Mouse (Mus musculus) neural tube, embryonic 14.5 days (tissue): ENCODE results near the gene Foxred2. TPM values are rescaled to one million over a fixed set of nuclear protein-coding genes. Genes with fewer than 3 reads are reported as not detected.

Source experiments
- ATAC-seq: fragments of 200-750 bp; cut with Nextera tagmentation; 2 replicates; pipeline ENCODE4 v1.8.0; 2017; ENCODE audit warnings: low read depth, mild to moderate bottlenecking, moderate TSS enrichment, moderate library complexity
- H3K27ac ChIP-seq: fragments of 300-500 bp; sonication (generic); 2 replicates; pipeline ENCODE4 v1.5.1; 2014; ENCODE audit warnings: low read depth, mild to moderate bottlenecking, control low read depth, low read length, moderate library complexity, mixed read lengths
- H3K27me3 ChIP-seq: fragments of 300-500 bp; sonication (generic); 2 replicates; pipeline ENCODE4 v1.6.1; 2014; ENCODE audit warnings: low read length; ENCODE audit not compliant: control insufficient read depth, insufficient read depth
- H3K36me3 ChIP-seq: fragments of 300-500 bp; sonication (generic); 2 replicates; pipeline ENCODE4 v1.6.1; 2014; ENCODE audit warnings: low read length, mixed read lengths; ENCODE audit not compliant: control insufficient read depth, insufficient read depth
- H3K4me1 ChIP-seq: fragments of 300-500 bp; sonication (generic); 2 replicates; pipeline ENCODE4 v1.6.1; 2014; ENCODE audit warnings: low read length; ENCODE audit not compliant: control insufficient read depth, insufficient read depth
- H3K4me2 ChIP-seq: fragments of 300-500 bp; sonication (generic); 2 replicates; pipeline ENCODE4 v1.6.1; 2014; ENCODE audit warnings: mild to moderate bottlenecking, low read depth, low read length, control low read depth
- H3K4me3 ChIP-seq: fragments of 300-500 bp; sonication (generic); 2 replicates; pipeline ENCODE4 v1.5.1; 2014; ENCODE audit warnings: low read depth, low read length, control low read depth, mixed read lengths
- H3K9ac ChIP-seq: fragments of 300-500 bp; sonication (generic); replicated peaks from 2 replicates; pipeline ENCODE4 v1.6.1; 2014; ENCODE audit warnings: low read depth, mild to moderate bottlenecking, control low read depth, low read length, mixed read lengths
- H3K9me3 ChIP-seq: fragments of 300-500 bp; sonication (generic); 2 replicates; pipeline ENCODE4 v1.6.1; 2016; ENCODE audit warnings: low read length; ENCODE audit not compliant: control insufficient read depth
- WGBS: fragments of 180-500 bp; shearing (Covaris S2); extraction: QIAGEN DNeasy Blood & Tissue Kit; methylation state at CpG from one replicate; pipeline ENCODE4 v1.1.7; 2014; 5-methylcytosine and 5-hydroxymethylcytosine counted together
- polyA plus RNA-seq: library from polyadenylated mRNA; unstranded; fragments of >200 nt; fragmentation: Nextera tagmentation; extraction: Ambion mirVana; gene quantifications from 2 replicates; pipeline ENCODE4 v1.2.1, GENCODE M21; 2014

The Foxred2 gene
- polyA plus RNA-seq, 1 experiment from 2014 or later = 11.2 TPM

GRCm38 (mm10) chr15:77955440-77956403 is 800 bp downstream of the Foxred2 start:
- Histone ChIP-seq H3K4me3 (peak overlapping the region; percentile 42), H3K27me3 (no peaks in the 10 kb centered on the region), H3K27ac (no peak overlapping the region), H3K4me1 (peaks cover 14% of the 10 kb centered on the region), H3K9me3 (no peaks in the 10 kb centered on the region), H3K9ac (peak overlapping the region; percentile 37), H3K4me2 (peak overlapping the region; percentile 73), H3K36me3 (peaks cover 21% of the 10 kb centered on the region)
- 7% methylated on average over 52 of the region's 52 CpGs for WGBS
- peak; percentile 57 for ATAC-seq

DNA sequence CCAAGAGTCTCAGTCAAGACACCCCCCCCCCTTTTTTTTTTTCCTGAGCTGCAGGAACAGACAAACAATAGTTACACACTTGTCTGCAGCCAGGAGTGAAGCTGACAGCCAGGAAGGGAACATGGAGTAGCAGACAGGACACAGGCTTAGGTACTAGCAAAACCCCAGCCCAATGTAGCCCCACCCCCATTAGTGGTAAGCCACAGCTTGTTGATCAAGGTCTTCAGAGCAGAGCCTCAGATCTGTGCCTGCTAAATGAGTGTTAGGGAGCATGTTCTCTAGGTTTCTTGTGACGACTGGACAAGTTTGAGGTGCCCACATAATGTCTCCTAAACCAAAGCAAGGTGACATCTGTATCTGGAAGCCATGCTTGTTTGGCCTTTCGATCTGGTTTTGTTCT is 2.2 kb downstream of the Foxred2 start:
- H3K36me3 ChIP-seq = peaks cover 11% of the 10 kb centered on the region
- no peak overlapping the region for H3K4me3 ChIP-seq
- ATAC-seq = no peak
- H3K27me3 ChIP-seq = no peaks in the 10 kb centered on the region
- no peak overlapping the region for H3K9ac ChIP-seq
- peak overlapping the region; percentile 12; the same call in 1 of the 2 replicates for H3K4me2 ChIP-seq
- H3K4me1 ChIP-seq = peaks cover 14% of the 10 kb centered on the region
- WGBS = 93% methylated on average over 2 of the region's 2 CpGs
- no peaks in the 10 kb centered on the region for H3K9me3 ChIP-seq
- H3K27ac ChIP-seq = no peak overlapping the region

- WGBS = 94% methylated on average over 3 of the region's 3 CpGs
- H3K9ac ChIP-seq = no peak overlapping the region
Measured at GRCm38 (mm10) chr15:77952921-77953320, 3.6 kb downstream of the Foxred2 start.

DNA sequence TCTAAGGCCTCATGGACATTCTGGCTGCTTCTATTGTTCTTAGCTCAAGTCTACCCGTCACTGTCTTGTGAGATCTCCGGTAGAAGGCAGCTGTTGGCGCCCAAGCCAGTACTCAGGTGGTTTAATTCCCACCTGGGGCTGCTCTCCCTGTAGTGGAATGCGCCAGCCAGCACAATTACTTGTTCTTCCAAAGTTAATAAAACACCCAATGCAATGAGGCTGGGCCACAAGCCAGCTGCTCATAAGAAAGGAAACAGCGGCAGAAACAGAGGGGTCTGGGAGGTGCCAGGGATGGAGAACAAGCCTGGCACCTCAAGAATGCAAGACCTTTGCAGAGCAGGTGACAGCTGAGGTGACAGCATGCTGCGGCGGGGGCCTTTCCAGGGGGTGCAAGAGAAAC is 7.5 kb downstream of the Foxred2 start:
- no peak for ATAC-seq
- Histone ChIP-seq H3K4me2 (no peak overlapping the region), H3K27ac (no peak overlapping the region), H3K4me3 (no peak overlapping the region), H3K9ac (no peak overlapping the region), H3K27me3 (no peaks in the 10 kb centered on the region), H3K36me3 (peaks cover 16% of the 10 kb centered on the region; the same call in 1 of the 2 replicates), H3K9me3 (no peaks in the 10 kb centered on the region), H3K4me1 (no peaks in the 10 kb centered on the region)
- WGBS = 86% methylated on average over 7 of the region's 7 CpGs

More at GRCm38 (mm10) chr15:77952921-77953320, 3.6 kb downstream of the Foxred2 start:
- H3K4me2 ChIP-seq = no peak overlapping the region
- H3K27ac ChIP-seq = no peak overlapping the region
- H3K9me3 ChIP-seq = no peaks in the 10 kb centered on the region
- ATAC-seq = no peak
- peaks cover 14% of the 10 kb centered on the region for H3K4me1 ChIP-seq
- H3K36me3 ChIP-seq = 0 out of 2 replicates have a peak, but pooled peaks cover 4% of the 10 kb centered on the region
- H3K27me3 ChIP-seq = no peaks in the 10 kb centered on the region
- no peak overlapping the region for H3K4me3 ChIP-seq

DNA sequence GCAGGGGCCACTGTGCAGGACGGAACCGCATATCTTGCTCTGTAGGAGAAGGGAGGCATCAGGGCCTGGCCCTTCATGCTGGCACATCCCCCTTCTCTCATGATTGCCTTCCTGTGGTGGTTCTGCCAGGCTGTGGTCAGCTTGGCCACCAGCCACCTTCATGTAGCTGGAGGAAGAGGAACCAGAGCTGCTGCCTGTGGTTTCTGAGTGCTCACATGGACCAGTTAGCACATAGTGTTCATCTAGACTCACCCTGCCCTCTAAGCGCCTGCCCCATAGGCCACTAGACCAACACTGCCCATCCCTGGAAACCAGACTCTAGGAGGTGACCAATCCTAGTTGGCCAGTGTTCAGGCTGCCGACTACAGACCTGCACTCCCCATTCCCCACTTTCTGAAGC is 10.8 kb downstream of the Foxred2 start:
- ATAC-seq = no peak
- Histone ChIP-seq H3K9ac (no peak overlapping the region), H3K4me2 (no peak overlapping the region), H3K9me3 (no peaks in the 10 kb centered on the region), H3K4me3 (no peak overlapping the region), H3K36me3 (peaks cover 35% of the 10 kb centered on the region; the same call in 1 of the 2 replicates), H3K27ac (no peak overlapping the region), H3K4me1 (no peaks in the 10 kb centered on the region), H3K27me3 (no peaks in the 10 kb centered on the region)
- WGBS = 85% methylated on average over 4 of the region's 4 CpGs

DNA sequence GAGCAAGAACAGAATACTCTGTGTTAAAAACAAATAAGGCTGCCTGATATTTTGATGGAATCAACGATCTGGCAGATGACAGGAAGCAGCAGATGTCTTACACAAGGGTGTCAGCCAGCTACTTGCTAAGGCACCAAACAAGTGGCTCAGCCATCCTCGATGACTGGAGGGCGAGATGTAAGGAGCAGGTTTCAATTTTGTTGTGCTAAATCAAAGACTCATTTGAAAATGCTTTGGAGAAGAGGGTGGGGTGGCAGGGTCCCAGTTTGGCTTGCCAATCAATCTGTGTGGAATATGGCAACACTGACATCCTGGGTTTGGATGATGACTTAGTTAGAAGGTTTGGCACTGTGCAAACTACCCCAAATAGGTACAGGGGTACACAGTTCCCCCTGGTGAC is 15.0 kb downstream of the Foxred2 start:
- ATAC-seq = no peak
- Histone ChIP-seq H3K9ac (no peak overlapping the region), H3K4me1 (no peaks in the 10 kb centered on the region), H3K27ac (no peak overlapping the region), H3K9me3 (no peaks in the 10 kb centered on the region), H3K4me3 (no peak overlapping the region), H3K27me3 (no peaks in the 10 kb centered on the region), H3K4me2 (no peak overlapping the region), H3K36me3 (peaks cover 30% of the 10 kb centered on the region; the same call in 1 of the 2 replicates)
- WGBS = 93% methylated on average over 3 of the region's 3 CpGs

- ATAC-seq = no peak
Measured at GRCm38 (mm10) chr15:77938516-77938915, 18.0 kb downstream of the Foxred2 start.

GRCm38 (mm10) chr15:77935673-77936375 is 20.7 kb downstream of the Foxred2 start:
- no peaks in the 10 kb centered on the region for H3K9me3 ChIP-seq
- H3K4me1 ChIP-seq = no peaks in the 10 kb centered on the region; the same call in 1 of the 2 replicates
- H3K4me3 ChIP-seq = no peak overlapping the region
- WGBS = 72% methylated on average over 14 of the region's 14 CpGs
- H3K36me3 ChIP-seq = no peaks in the 10 kb centered on the region
- H3K4me2 ChIP-seq = no peak overlapping the region
- no peak for ATAC-seq
- H3K9ac ChIP-seq = no peak overlapping the region
- H3K27ac ChIP-seq = no peak overlapping the region
- no peaks in the 10 kb centered on the region for H3K27me3 ChIP-seq

More at GRCm38 (mm10) chr15:77938516-77938915, 18.0 kb downstream of the Foxred2 start:
- peaks cover 15% of the 10 kb centered on the region; the same call in 1 of the 2 replicates for H3K36me3 ChIP-seq
- no peaks in the 10 kb centered on the region for H3K9me3 ChIP-seq
- no peak overlapping the region for H3K27ac ChIP-seq
- H3K9ac ChIP-seq = no peak overlapping the region
- no peak overlapping the region for H3K4me2 ChIP-seq
- H3K27me3 ChIP-seq = no peaks in the 10 kb centered on the region
- 81% methylated on average over 5 of the region's 5 CpGs for WGBS
- no peaks in the 10 kb centered on the region; the same call in 1 of the 2 replicates for H3K4me1 ChIP-seq
- no peak overlapping the region for H3K4me3 ChIP-seq
